Mouse (Mus musculus) layer of hippocampus, adult 11-12 months (tissue): ENCODE data around the gene Cog5.

Experiments used
- DNase-seq: peaks from one replicate; pipeline ENCODE4 v3.0.0; 2022; ENCODE audit warnings: low spot score

Cog5 gene

GRCm38 (mm10) chr12:31709665-31710064 is 55.0 kb downstream of the Cog5 start:
- DNase-seq, result no peak

GRCm38 (mm10) chr12:31712233-31712632 is 57.6 kb downstream of the Cog5 start:
- no peak for DNase-seq

- no peak for DNase-seq
Measured at GRCm38 (mm10) chr12:31712727-31713126, 58.1 kb downstream of the Cog5 start.

- DNase-seq, result peak; percentile 72
Measured at GRCm38 (mm10) chr12:31713600-31713999, 58.9 kb downstream of the Cog5 start, which contains the start of gene Gpr22. Gene Gpr22 (minus strand): TSS chr12:31713947.

GRCm38 (mm10) chr12:31714070-31714469 is 59.4 kb downstream of the Cog5 start:
- no peak for DNase-seq

GRCm38 (mm10) chr12:31719586-31720275 is 65.1 kb downstream of the Cog5 start:
- no peak for DNase-seq

GRCm38 (mm10) chr12:31724576-31724975 is 69.9 kb downstream of the Cog5 start:
- no peak for DNase-seq

- DNase-seq, result no peak
Measured at GRCm38 (mm10) chr12:31725511-31726275, 71.0 kb downstream of the Cog5 start.

- no peak for DNase-seq
Measured at GRCm38 (mm10) chr12:31726707-31727106, 72.0 kb downstream of the Cog5 start.

GRCm38 (mm10) chr12:31730126-31730525 is 75.5 kb downstream of the Cog5 start:
- DNase-seq, result peak; percentile 66

- peak; percentile 35 for DNase-seq
Measured at GRCm38 (mm10) chr12:31734616-31735015, 79.9 kb downstream of the Cog5 start.

GRCm38 (mm10) chr12:31747301-31747700 is 92.6 kb downstream of the Cog5 start:
- no peak for DNase-seq

- DNase-seq, result no peak
Measured at GRCm38 (mm10) chr12:31749846-31750245, 95.2 kb downstream of the Cog5 start.

GRCm38 (mm10) chr12:31754465-31754864 is 99.8 kb downstream of the Cog5 start:
- no peak for DNase-seq

GRCm38 (mm10) chr12:31755885-31756755 is 101.5 kb downstream of the Cog5 start:
- DNase-seq, result no peak

GRCm38 (mm10) chr12:31773612-31774011 is 118.9 kb downstream of the Cog5 start:
- DNase-seq, result peak; percentile 34

- DNase-seq, result no peak
Measured at GRCm38 (mm10) chr12:31784291-31784690, 129.6 kb downstream of the Cog5 start.

GRCm38 (mm10) chr12:31788530-31788929 is 133.9 kb downstream of the Cog5 start:
- no peak for DNase-seq

GRCm38 (mm10) chr12:31806410-31807154 is 151.9 kb downstream of the Cog5 start:
- peak; percentile 15 for DNase-seq

- DNase-seq, result no peak
Measured at GRCm38 (mm10) chr12:31818051-31818461, 163.4 kb downstream of the Cog5 start.

- DNase-seq, result no peak
Measured at GRCm38 (mm10) chr12:31819096-31819495, 164.4 kb downstream of the Cog5 start.

- no peak for DNase-seq
Measured at GRCm38 (mm10) chr12:31819520-31819919, 164.9 kb downstream of the Cog5 start.
